Mouse (Mus musculus) neural tube, embryonic 13.5 days (tissue): ENCODE measurements around the gene Nlrp4c. TPM values are rescaled to one million over a fixed set of nuclear protein-coding genes. Genes with fewer than 3 reads are reported as not detected.
"Not testable (repeated sequence)": the region's sequence is repeated elsewhere in the genome, so short reads cannot be mapped to it uniquely, and the experiment has no call there.

Experiments
- ATAC-seq: fragments of 200-750 bp; cut with Nextera tagmentation; 2 replicates; pipeline ENCODE4 v1.8.0; 2017; ENCODE audit warnings: low read depth, mild to moderate bottlenecking, moderate TSS enrichment, moderate library complexity
- H3K27ac ChIP-seq: fragments of 300-500 bp; sonication (generic); replicated peaks from 2 replicates; pipeline ENCODE4 v1.5.1; 2015; ENCODE audit warnings: moderate library complexity, mild to moderate bottlenecking, inconsistent platforms
- H3K27me3 ChIP-seq: fragments of 300-500 bp; sonication (generic); 2 replicates; pipeline ENCODE4 v1.6.1; 2015; ENCODE audit warnings: mild to moderate bottlenecking, inconsistent platforms
- H3K36me3 ChIP-seq: fragments of 300-500 bp; sonication (generic); 2 replicates; pipeline ENCODE4 v1.6.1; 2015; ENCODE audit warnings: mild to moderate bottlenecking, inconsistent platforms
- H3K4me1 ChIP-seq: fragments of 300-500 bp; sonication (generic); replicated peaks from 2 replicates; pipeline ENCODE4 v1.6.1; 2015; ENCODE audit warnings: inconsistent platforms
- H3K4me2 ChIP-seq: fragments of 300-500 bp; sonication (generic); 2 replicates; pipeline ENCODE4 v1.6.1; 2015; ENCODE audit warnings: inconsistent platforms, mild to moderate bottlenecking, moderate library complexity
- H3K4me3 ChIP-seq: fragments of 300-500 bp; sonication (generic); 2 replicates; pipeline ENCODE4 v1.5.1; 2015; ENCODE audit warnings: mild to moderate bottlenecking, inconsistent platforms
- H3K9ac ChIP-seq: fragments of 300-500 bp; sonication (generic); 2 replicates; pipeline ENCODE4 v1.6.1; 2015; ENCODE audit warnings: moderate library complexity, mild to moderate bottlenecking, inconsistent platforms
- H3K9me3 ChIP-seq: fragments of 300-500 bp; sonication (generic); 2 replicates; pipeline ENCODE4 v1.6.1; 2016; ENCODE audit warnings: inconsistent platforms
- WGBS: fragments of 180-500 bp; shearing (Covaris S2); methylation state at CpG from one replicate; pipeline ENCODE4 v1.1.7; 2015; 5-methylcytosine and 5-hydroxymethylcytosine counted together
- polyA plus RNA-seq: library from polyadenylated mRNA; unstranded; fragments of >200 nt; fragmentation: Nextera tagmentation; extraction: Ambion mirVana; gene quantifications from 2 replicates; pipeline ENCODE4 v1.2.1, GENCODE M21; 2015

Nlrp4c gene
- polyA plus RNA-seq, result not detected in 2 replicates

DNA sequence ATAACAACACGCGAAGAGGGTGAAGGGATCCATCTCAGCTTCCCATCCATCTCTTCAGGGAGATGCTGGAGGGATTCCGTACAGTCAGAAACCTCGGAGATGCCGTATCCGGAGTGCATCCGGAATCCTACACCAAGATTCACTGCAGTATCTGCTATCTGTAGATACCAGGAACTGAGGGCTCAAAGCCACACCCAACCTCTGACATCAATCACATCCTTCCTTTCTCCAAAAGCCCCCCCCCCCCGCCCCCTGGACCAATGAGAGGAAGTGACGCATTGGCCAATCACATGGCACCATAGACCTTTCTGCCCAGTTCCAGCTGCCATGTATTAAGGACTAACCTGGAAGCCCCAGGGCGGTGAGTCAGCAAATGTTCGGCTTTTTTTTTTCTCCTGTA lies at the start of gene Nlrp4c:
Gene Nlrp4c (plus strand): TSS at position 301 of the 400 bp plus-strand sequence.
- no peak within 1 kb of the TSS for H3K4me3 ChIP-seq
- H3K27me3 ChIP-seq, result no peaks in the 10 kb centered on the region
- no peak within 1 kb of the TSS for H3K4me2 ChIP-seq
- no peak within 1 kb of the TSS for H3K9ac ChIP-seq
- 83% methylated on average over 11 of the region's 11 CpGs for WGBS
- H3K4me1 ChIP-seq, result no peaks in the 10 kb centered on the region
- ATAC-seq, result no peak
- H3K9me3 ChIP-seq, result peaks cover 24% of the 10 kb centered on the region; the same call in 1 of the 2 replicates
- no peaks in the 10 kb centered on the region for H3K36me3 ChIP-seq
- no peak within 1 kb of the TSS for H3K27ac ChIP-seq

DNA sequence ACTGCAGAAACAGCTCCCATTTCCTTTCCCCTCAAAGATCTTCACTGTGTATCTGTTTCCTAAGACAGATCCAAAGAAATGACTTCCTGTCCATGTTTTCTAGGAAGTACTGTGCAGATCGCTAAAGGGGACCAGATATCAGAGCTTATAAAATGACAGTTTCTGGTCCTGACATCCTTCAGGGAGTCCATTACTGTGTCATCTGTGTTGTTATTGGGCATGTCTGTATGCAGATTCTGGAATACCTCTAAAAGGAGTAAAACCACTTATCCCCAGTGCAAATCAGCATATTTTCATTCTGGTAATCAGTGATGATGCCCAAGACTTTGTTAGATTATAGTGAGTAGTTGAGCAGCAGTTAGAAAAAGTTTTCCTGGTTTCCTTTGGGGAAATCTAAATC lies 34.1 kb upstream of the Nlrp4c start, which contains the start of gene Vmn1r65:
Gene Vmn1r65 (minus strand): TSS at position 101 of the 400 bp plus-strand sequence.
- WGBS, result 89% methylated on average over 1 of the region's 1 CpGs
- Histone ChIP-seq H3K4me1 (no peaks in the 10 kb centered on the region), H3K9ac (no peak within 1 kb of the TSS), H3K36me3 (no peaks in the 10 kb centered on the region), H3K27me3 (no peaks in the 10 kb centered on the region), H3K4me3 (no peak within 1 kb of the TSS), H3K4me2 (no peak within 1 kb of the TSS), H3K9me3 (peaks cover 48% of the 10 kb centered on the region), H3K27ac (no peak within 1 kb of the TSS)
- ATAC-seq, result no peak

DNA sequence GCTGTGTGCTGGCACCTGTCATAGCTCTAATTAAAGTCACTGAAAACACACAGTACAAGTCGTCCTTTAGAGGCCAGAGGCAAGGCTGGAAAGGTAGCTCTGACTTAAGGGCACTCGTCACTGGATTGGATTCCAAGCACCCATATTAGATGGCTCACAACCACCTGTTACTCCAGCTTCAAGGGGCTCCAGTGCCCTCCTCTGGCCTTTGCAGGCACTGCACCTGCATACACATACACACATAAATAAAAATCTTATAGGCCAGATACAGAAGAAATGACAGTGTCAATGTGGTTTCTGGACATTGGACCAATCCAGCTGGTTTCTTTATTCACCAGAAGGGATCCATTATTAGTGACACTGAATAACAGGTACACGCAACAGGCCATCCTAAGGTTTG lies 74.5 kb downstream of the Nlrp4c start:
- H3K9ac ChIP-seq, result no peak overlapping the region
- H3K4me3 ChIP-seq, result no peak overlapping the region
- H3K36me3 ChIP-seq, result no peaks in the 10 kb centered on the region
- H3K27me3 ChIP-seq, result no peaks in the 10 kb centered on the region
- ATAC-seq, result no peak
- no peak overlapping the region for H3K27ac ChIP-seq
- 79% methylated on average over 3 of the region's 3 CpGs for WGBS
- H3K9me3 ChIP-seq, result no peaks in the 10 kb centered on the region
- no peaks in the 10 kb centered on the region for H3K4me1 ChIP-seq
- no peak overlapping the region for H3K4me2 ChIP-seq

DNA sequence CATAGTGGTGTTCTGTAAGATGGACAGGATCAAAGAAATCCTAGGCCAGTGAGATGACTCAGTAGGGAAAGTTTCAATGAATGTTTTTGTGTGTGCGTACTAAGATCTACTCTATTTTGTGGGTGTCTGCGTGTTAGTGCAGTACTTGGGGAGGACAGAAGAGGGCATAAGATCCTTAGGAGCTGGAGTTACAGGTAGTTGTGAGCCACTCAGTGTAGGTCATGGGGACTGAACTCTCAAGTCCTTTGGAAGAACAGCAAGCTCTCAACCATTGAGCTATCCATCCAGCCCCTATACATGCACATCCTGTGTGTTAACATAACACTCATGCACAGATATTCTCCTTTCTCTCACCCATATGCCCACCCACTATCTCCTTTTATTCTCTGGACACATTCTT lies 75.1 kb downstream of the Nlrp4c start:
- 85% methylated on average over 2 of the region's 2 CpGs for WGBS
- not testable (repeated sequence) for H3K4me2 ChIP-seq

DNA sequence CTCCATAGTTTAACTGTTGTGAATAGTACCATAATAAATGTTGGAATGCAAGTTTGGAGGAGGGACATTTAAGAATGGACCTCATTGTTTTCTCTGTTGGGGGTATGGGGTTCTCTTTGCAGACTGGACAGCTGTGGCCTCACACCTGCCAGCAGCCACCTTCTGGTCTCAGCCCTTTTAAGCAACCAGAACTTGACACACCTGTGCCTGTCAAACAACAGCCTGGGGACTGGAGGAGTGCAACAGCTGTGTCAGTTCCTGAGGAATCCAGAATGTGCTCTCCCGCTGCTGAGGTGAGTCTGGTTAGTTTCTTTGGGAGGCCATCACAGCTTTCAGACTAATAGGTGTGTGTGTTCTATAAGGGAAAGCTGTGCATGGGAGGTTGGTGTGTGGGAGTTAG lies 76.2 kb downstream of the Nlrp4c start:
- H3K4me1 ChIP-seq, H3K27me3 ChIP-seq, H3K27ac ChIP-seq, H3K36me3 ChIP-seq, H3K4me3 ChIP-seq, H3K9ac ChIP-seq, H3K4me2 ChIP-seq, ATAC-seq, H3K9me3 ChIP-seq: not testable (repeated sequence)
- 66% methylated on average over 1 of the region's 1 CpGs for WGBS

More for the DNA sequence above, 75.1 kb downstream of the Nlrp4c start:
- not testable (repeated sequence) for H3K4me1 ChIP-seq, ATAC-seq, H3K9ac ChIP-seq, H3K9me3 ChIP-seq, H3K27ac ChIP-seq, H3K4me3 ChIP-seq, H3K27me3 ChIP-seq, H3K36me3 ChIP-seq

DNA sequence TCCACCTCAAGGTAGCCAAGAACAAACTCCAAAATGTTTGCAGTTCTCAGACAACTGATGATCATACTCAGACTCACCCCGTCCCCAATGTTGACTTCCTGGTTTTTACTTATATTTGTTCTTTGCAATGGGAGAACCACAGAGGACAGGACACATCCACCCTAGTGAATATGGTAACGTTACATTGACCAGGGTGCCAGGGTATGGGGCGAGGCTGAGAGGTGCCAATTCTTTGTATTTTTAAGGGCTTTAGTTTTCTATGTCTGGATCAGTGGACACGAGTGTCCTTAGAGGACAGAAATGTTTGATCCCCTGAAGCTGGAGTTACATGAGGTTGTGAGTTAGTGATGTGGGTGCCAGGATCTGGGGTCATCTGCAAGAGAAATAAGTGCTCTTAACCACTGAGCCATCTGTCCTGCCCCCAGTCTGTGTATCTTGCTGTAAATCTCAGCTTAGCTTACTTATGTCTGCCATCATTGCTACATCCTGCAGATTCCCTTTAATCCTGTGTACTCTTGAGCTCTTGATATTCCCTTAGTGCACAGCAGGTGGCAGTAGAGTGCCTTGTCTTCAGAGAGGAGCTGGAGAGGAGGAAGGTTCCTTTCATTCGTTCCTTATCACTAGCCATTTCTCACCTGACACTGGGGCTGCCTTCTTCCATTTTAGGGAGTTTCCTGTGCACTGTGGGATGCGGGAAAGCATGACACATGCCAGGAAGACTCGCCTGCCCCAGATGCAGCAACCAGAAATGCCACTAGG lies 81.9 kb downstream of the Nlrp4c start:
- peak overlapping the region; percentile 27 for H3K9ac ChIP-seq
- ATAC-seq, result peak; percentile 76
- no peak overlapping the region for H3K4me3 ChIP-seq
- 37% methylated on average over 7 of the region's 7 CpGs for WGBS
- no peaks in the 10 kb centered on the region for H3K9me3 ChIP-seq
- H3K4me1 ChIP-seq, result 0 out of 2 replicates have a peak, but pooled peaks cover 3% of the 10 kb centered on the region
- peak overlapping the region; percentile 20; the same call in 1 of the 2 replicates for H3K27ac ChIP-seq
- no peaks in the 10 kb centered on the region for H3K27me3 ChIP-seq
- no peak overlapping the region for H3K4me2 ChIP-seq
- H3K36me3 ChIP-seq, result peaks cover 14% of the 10 kb centered on the region

DNA sequence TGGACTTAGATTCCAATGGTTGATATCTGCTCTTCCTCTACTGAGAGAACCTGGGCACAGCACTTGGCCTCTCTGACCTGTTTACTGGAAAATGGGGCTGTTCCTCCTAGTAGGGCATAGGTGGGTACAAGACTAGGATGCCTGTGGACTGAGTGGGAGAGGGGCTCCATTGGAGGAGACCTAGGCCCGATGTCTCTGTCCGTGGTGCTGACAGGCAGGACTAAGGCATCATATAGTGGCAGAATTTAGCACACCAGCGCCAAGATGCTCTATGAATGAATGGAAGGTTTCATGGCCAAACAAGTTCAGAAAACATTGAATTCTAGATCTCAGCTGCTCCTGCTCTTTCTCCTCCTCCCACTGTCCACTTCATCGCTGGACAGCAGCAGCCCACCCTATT lies 85.4 kb downstream of the Nlrp4c start:
- 45% methylated on average over 4 of the region's 4 CpGs for WGBS
- no peaks in the 10 kb centered on the region for H3K27me3 ChIP-seq
- H3K36me3 ChIP-seq, result peaks cover 37% of the 10 kb centered on the region
- 0 out of 2 replicates have a peak, but pooled peaks cover 3% of the 10 kb centered on the region for H3K4me1 ChIP-seq
- no peak overlapping the region for H3K9ac ChIP-seq
- H3K4me2 ChIP-seq, result no peak overlapping the region
- no peak overlapping the region for H3K27ac ChIP-seq
- no peak overlapping the region for H3K4me3 ChIP-seq
- ATAC-seq, result no peak
- 0 out of 2 replicates have a peak, but pooled peaks cover 9% of the 10 kb centered on the region for H3K9me3 ChIP-seq

DNA sequence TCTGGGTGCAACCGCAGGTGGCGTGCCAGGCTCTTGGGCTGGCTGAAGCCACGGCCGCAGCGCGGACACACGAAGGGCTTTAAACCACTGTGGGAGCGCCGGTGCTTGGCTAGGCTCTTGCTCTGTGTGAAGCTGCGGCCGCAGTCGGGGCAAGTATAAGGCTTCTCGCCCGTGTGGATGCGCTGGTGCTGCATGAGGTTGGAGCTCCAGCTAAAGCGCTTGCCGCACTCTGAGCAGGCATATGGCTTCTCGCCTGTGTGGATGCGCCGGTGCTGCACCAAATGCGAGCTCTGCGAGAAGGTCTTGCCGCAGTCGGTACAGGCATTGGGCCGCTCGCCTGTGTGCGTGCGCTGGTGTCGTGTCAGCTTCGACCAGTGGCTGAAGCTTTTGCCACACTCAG lies 87.7 kb downstream of the Nlrp4c start:
- Histone ChIP-seq H3K9me3 (0 out of 2 replicates have a peak, but pooled peaks cover 9% of the 10 kb centered on the region), H3K9ac (no peak overlapping the region), H3K27ac (no peak overlapping the region), H3K27me3 (no peaks in the 10 kb centered on the region), H3K4me3 (no peak overlapping the region), H3K4me1 (no peaks in the 10 kb centered on the region), H3K36me3 (peaks cover 54% of the 10 kb centered on the region), H3K4me2 (no peak overlapping the region)
- WGBS, result 77% methylated on average over 30 of the region's 30 CpGs
- no peak for ATAC-seq

DNA sequence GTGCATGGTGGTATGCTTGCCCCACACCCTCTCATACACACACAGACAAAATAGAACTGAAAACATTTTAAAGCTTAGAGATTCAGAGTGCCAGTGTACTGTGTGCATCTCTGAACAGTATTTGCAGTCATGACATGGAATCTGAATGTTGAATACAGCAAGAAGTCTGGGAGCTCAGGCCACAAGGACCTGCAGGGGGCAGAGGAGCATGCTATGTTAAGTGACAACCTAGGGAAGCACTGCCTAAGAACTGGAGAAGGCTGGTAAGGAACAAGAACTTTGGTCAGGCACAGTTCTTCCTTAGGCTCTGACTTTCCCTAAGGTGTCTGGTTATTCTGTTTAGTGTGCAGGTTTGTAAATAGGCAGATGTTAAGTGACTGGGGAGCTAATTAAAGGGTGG lies 91.5 kb downstream of the Nlrp4c start:
- peaks cover 64% of the 10 kb centered on the region for H3K36me3 ChIP-seq
- ATAC-seq, result no peak
- H3K27ac ChIP-seq, result no peak overlapping the region
- no peaks in the 10 kb centered on the region for H3K4me1 ChIP-seq
- no peak overlapping the region for H3K9ac ChIP-seq
- H3K9me3 ChIP-seq, result 0 out of 2 replicates have a peak, but pooled peaks cover 9% of the 10 kb centered on the region
- H3K27me3 ChIP-seq, result no peaks in the 10 kb centered on the region
- H3K4me3 ChIP-seq, result no peak overlapping the region
- H3K4me2 ChIP-seq, result no peak overlapping the region

DNA sequence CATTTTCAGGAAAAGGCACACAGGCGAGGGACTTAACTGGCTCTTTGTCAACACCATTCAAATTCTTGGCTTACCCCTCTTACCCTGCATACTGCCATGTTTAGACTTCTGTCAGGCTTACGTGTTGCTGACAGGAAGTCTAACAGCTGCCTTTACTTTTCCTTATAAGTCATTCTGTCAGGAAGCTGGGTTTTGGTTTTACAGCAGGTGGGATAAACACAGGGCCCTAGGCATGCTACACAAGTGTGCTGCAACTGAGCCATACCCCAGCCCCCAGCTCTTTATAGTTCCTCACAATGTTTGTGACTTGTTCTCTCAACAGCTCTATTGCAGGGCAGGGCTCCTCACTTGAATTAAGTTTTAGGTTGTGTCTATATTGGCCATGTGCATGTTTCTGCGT lies 94.3 kb downstream of the Nlrp4c start:
- no peak overlapping the region for H3K4me3 ChIP-seq
- H3K4me1 ChIP-seq, result peaks cover 6% of the 10 kb centered on the region; the same call in 1 of the 2 replicates
- no peak overlapping the region for H3K4me2 ChIP-seq
- ATAC-seq, result no peak
- H3K27ac ChIP-seq, result no peak overlapping the region
- H3K36me3 ChIP-seq, result peaks cover 44% of the 10 kb centered on the region
- no peaks in the 10 kb centered on the region for H3K9me3 ChIP-seq
- H3K27me3 ChIP-seq, result no peaks in the 10 kb centered on the region
- H3K9ac ChIP-seq, result no peak overlapping the region
- 88% methylated on average over 3 of the region's 3 CpGs for WGBS

DNA sequence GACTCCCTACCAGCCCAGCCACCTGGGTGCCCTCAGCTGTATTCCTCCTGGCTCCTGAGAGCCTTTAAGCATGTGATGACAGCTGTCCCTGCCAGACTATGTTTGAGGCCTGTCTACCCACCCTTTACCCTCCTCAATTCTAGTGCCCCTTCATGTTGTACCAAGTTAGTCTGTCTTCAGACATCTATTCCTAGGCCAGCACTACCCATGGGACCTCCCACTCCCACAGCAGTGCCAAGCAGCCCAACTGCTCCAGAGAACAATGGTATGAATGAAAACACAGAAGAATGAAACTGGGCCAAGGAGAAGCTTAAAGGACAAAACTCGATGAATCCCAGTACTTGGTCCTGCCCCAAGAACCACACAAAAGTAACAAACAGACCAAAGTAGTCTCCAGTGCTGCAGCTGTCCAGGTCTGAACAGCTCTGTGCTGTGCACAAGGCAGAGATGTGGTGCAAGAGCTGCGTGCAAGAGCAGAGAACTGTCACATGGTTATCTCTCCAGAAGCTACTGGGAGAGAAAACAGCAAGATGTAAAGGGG lies 99.1 kb downstream of the Nlrp4c start:
- Histone ChIP-seq H3K36me3 (peaks cover 20% of the 10 kb centered on the region), H3K4me1 (peaks cover 40% of the 10 kb centered on the region), H3K4me2 (no peak overlapping the region), H3K27me3 (no peaks in the 10 kb centered on the region), H3K27ac (no peak overlapping the region), H3K9ac (no peak overlapping the region), H3K9me3 (no peaks in the 10 kb centered on the region), H3K4me3 (no peak overlapping the region)
- no peak for ATAC-seq
- 92% methylated on average over 2 of the region's 2 CpGs for WGBS

DNA sequence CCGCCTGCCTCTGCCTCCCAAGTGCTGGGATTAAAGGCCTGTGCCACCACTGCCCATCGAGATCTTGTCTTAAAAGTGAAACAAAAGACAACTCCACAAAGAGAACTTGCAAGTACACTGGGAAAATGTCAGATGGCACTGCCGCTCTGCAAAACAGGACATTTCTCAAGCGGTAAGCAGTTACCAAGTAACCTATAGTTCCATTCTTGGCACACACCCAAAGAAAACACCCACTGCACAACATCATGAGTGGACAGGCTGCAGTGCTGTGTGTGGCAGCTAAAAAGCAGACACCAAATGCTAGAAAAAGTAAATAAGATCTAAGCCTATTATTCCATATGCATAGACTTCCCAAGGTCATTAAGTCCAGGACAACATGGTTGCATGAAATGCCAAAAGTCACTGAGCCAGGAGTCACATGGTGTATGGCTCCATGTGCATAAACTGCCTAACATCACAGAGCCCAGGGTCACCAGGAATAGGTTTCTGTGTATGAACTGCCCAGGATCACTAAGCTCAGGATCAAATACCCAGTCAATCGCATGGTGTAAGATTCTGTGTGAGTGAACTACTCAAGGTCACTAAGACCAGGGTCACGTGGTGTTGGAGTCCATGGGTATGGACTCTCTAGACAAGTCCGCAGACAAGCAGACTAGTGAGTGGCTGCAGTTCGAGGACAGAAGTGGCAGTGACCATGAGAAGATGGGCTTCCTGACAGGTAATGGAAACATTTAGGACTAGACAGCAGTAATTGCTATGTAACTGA lies 100.6 kb downstream of the Nlrp4c start:
- 88% methylated on average over 8 of the region's 8 CpGs for WGBS
- H3K27me3 ChIP-seq, result no peaks in the 10 kb centered on the region
- H3K9ac ChIP-seq, result no peak overlapping the region
- no peak overlapping the region for H3K4me2 ChIP-seq
- H3K4me1 ChIP-seq, result peaks cover 43% of the 10 kb centered on the region
- no peak for ATAC-seq
- H3K4me3 ChIP-seq, result no peak overlapping the region
- H3K36me3 ChIP-seq, result peaks cover 14% of the 10 kb centered on the region
- no peak overlapping the region for H3K27ac ChIP-seq
- H3K9me3 ChIP-seq, result no peaks in the 10 kb centered on the region
